Mouse (Mus musculus) stomach, postnatal 0 days (tissue): ENCODE results near the gene Tmem274. TPM values are rescaled to one million over a fixed set of nuclear protein-coding genes. Genes with fewer than 3 reads are reported as not detected.
A peak's percentile ranks its signal among the peaks of the same experiment; 100 is the strongest.

ENCODE experiments used
- ATAC-seq: fragments of 200-750 bp; cut with Nextera tagmentation; 2 replicates; pipeline ENCODE4 v1.8.0; 2017; ENCODE audit not compliant: low FRiP score, low TSS enrichment
- DNase-seq: peaks from one replicate; pipeline ENCODE4 v3.0.0-alpha.2; 2016; ENCODE audit warnings: low spot score
- H3K27ac ChIP-seq: fragments of 300-500 bp; sonication (generic); replicated peaks from 2 replicates; pipeline ENCODE4 v1.5.1; 2014; ENCODE audit warnings: mild to moderate bottlenecking, control low read depth
- H3K27me3 ChIP-seq: fragments of 300-500 bp; sonication (generic); 2 replicates; pipeline ENCODE4 v1.6.1; 2014; ENCODE audit warnings: low read length; ENCODE audit not compliant: control insufficient read depth, insufficient read depth
- H3K36me3 ChIP-seq: fragments of 300-500 bp; sonication (generic); 2 replicates; pipeline ENCODE4 v1.6.1; 2014; ENCODE audit warnings: low read length, mixed read lengths; ENCODE audit not compliant: control insufficient read depth, insufficient read depth
- H3K4me1 ChIP-seq: fragments of 300-500 bp; sonication (generic); replicated peaks from 2 replicates; pipeline ENCODE4 v1.6.1; 2014; ENCODE audit warnings: antibody characterized with exemption; ENCODE audit not compliant: control insufficient read depth, insufficient read depth
- H3K4me2 ChIP-seq: fragments of 300-500 bp; sonication (generic); replicated peaks from 2 replicates; pipeline ENCODE4 v1.6.1; 2014; ENCODE audit warnings: low read depth, mild to moderate bottlenecking, control low read depth, moderate library complexity
- H3K4me3 ChIP-seq: fragments of 300-500 bp; sonication (generic); 2 replicates; pipeline ENCODE4 v1.5.1; 2014; ENCODE audit warnings: low read depth, low read length, control low read depth
- H3K9ac ChIP-seq: fragments of 300-500 bp; sonication (generic); 2 replicates; pipeline ENCODE4 v1.6.1; 2014; ENCODE audit warnings: mild to moderate bottlenecking, low read length, control low read depth, mixed read lengths
- H3K9me3 ChIP-seq: fragments of 300-500 bp; sonication (generic); 2 replicates; pipeline ENCODE4 v1.6.1; 2016; ENCODE audit warnings: low read length; ENCODE audit not compliant: control insufficient read depth
- CTCF ChIP-seq: IDR thresholded peaks from 2 replicates; pipeline ENCODE4 v1.5.1; 2016; ENCODE audit warnings: antibody characterized with exemption, low read depth, mild to moderate bottlenecking, moderate library complexity
- EP300 ChIP-seq: optimal IDR thresholded peaks from 2 replicates; pipeline ENCODE3; 2016; ENCODE audit warnings: antibody characterized with exemption
- WGBS: fragments of 180-500 bp; shearing (Covaris S2); extraction: QIAGEN DNeasy Blood & Tissue Kit; methylation state at CpG from one replicate; pipeline ENCODE4 v1.1.7; 2014; 5-methylcytosine and 5-hydroxymethylcytosine counted together
- polyA plus RNA-seq: library from polyadenylated mRNA; unstranded; fragments of >200 nt; fragmentation: Nextera tagmentation; extraction: Ambion mirVana; gene quantifications from 2 replicates; pipeline ENCODE4 v1.2.1, GENCODE M21; 2015

The Tmem274 gene
- polyA plus RNA-seq, 1 experiment from 2014 or later, result not detected

DNA sequence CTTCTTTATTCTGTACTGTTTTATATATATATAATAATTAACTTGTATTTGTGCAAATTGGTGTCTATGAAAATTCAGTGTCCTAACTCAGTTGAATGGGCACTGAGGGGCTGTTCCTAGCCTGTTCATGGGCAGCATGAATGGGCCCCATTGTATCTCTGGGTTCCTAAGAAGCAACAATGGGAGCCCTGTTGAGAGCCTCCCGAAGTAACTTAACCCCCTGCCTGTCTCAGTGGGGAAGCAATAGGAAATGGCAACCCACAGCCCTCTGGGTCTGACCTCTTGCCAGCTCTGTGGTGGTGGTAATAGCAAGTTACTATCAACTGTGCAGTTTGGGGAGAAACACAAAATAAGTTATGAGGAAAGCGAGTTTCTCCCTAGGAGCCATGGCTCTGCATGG, 19.4 kb downstream of the Tmem274 start:
- 68% methylated on average over 2 of the region's 2 CpGs for WGBS
- Histone ChIP-seq H3K4me3 (no peak overlapping the region), H3K9me3 (no peaks in the 10 kb centered on the region), H3K27ac (no peak overlapping the region), H3K9ac (no peak overlapping the region), H3K36me3 (peaks cover 16% of the 10 kb centered on the region), H3K4me1 (no peaks in the 10 kb centered on the region), H3K27me3 (no peaks in the 10 kb centered on the region), H3K4me2 (no peak overlapping the region)
- no peak for DNase-seq
- TF ChIP-seq CTCF (no peak), EP300 (no peak)
- ATAC-seq, result no peak

DNA sequence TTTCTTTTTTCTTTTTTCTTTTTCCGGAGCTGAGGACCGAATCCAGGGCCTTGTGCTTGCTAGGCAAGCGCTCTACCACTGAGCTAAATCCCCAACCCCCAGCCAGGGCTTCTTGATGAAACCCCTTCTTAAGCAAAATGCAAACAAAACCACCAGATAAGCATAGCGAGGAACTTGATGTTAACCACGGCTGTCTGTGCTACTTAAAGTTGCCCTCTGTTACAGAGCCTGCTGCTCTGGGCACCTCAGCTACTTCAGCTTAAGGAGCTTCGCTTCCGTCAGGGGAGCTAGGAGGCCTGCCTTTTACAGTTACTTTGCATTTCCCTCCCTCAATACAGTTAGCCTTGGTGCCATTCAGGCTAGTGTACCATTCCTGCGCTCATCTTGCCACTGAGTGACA, 21.7 kb downstream of the Tmem274 start:
- Histone ChIP-seq H3K4me1 (no peaks in the 10 kb centered on the region), H3K27ac (no peak overlapping the region), H3K36me3 (peaks cover 13% of the 10 kb centered on the region), H3K4me2 (no peak overlapping the region), H3K9me3 (no peaks in the 10 kb centered on the region), H3K27me3 (no peaks in the 10 kb centered on the region), H3K4me3 (no peak overlapping the region), H3K9ac (no peak overlapping the region)
- DNase-seq, result no peak
- ATAC-seq, result no peak
- 70% methylated on average over 8 of the region's 8 CpGs for WGBS
- TF ChIP-seq EP300 (no peak), CTCF (no peak)

DNA sequence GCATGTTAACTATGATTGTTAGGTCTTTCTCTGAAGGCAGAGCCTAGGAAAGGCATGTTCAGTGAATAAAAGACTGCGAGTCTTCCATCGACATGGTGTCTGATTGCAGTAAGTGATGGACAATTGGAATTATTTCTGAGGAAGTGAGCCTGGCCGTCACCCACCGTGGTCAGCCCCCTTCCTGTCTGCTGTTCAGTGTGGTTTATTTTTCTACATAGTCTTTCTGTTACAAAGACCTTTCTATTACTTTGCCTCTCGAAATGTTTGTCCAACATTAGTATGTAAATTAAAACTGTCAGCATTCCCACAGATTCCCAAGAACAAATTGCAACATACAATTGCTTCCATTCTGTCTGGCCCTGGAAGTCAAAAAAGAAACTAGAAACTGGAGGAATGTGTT, 22.6 kb downstream of the Tmem274 start:
- DNase-seq, result no peak
- 88% methylated on average over 5 of the region's 5 CpGs for WGBS

DNA sequence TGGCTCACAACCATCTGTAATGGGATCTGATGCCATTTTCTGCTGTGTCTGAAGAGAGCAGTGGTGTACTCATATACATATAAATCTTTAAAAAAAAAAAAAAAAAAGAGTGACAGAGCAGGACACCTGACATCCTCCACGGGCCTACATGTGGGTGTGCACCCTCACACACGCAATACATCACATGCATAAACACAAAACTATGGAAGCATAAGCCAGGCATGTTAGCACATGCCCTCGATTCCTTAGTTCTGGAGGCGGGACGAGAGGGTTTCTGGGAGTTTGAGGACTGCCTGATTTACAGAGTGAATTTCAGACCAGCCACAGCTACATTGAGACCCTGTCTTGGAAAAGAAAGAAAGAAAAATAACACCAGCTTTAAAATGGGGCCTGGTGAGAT, 27.2 kb downstream of the Tmem274 start:
- Histone ChIP-seq H3K27ac (peak overlapping the region; percentile 31), H3K36me3 (peaks cover 4% of the 10 kb centered on the region; the same call in 1 of the 2 replicates)
- WGBS, result 70% methylated on average over 5 of the region's 5 CpGs

More for the DNA sequence above, 22.6 kb downstream of the Tmem274 start:
- no peak overlapping the region for H3K27ac ChIP-seq
- H3K27me3 ChIP-seq, result no peaks in the 10 kb centered on the region
- TF ChIP-seq CTCF, result no peak
- TF ChIP-seq EP300, result no peak
- H3K4me1 ChIP-seq, result no peaks in the 10 kb centered on the region
- H3K4me2 ChIP-seq, result no peak overlapping the region
- peaks cover 11% of the 10 kb centered on the region for H3K36me3 ChIP-seq
- H3K9me3 ChIP-seq, result no peaks in the 10 kb centered on the region
- H3K9ac ChIP-seq, result no peak overlapping the region
- ATAC-seq, result no peak
- no peak overlapping the region for H3K4me3 ChIP-seq

DNA sequence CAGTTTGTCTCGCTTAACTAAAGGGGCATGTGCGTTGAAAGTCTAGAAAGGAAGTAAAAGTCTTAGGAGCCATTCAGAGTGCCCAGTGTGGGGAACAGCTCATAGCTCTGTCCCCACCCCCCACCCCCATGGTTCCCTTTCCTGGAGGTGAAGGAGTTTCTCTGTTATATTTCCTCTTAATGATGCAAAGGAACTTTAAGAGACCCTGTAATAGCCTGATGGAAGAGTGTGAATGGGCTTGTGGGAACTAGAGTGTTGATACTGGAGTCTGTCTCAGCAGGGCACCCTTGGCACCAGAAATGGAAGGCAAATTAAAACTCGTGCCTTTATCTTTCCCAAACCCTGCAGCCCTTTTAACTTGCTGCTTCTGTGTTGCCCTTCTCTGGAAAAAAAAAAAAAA, 27.7 kb downstream of the Tmem274 start:
- Histone ChIP-seq H3K9me3 (no peaks in the 10 kb centered on the region), H3K4me3 (no peak overlapping the region), H3K4me2 (no peak overlapping the region), H3K4me1 (no peaks in the 10 kb centered on the region), H3K27me3 (no peaks in the 10 kb centered on the region), H3K9ac (no peak overlapping the region), H3K36me3 (peaks cover 4% of the 10 kb centered on the region; the same call in 1 of the 2 replicates), H3K27ac (peak overlapping the region; percentile 31)
- WGBS, result 38% methylated on average over 3 of the region's 3 CpGs
- ATAC-seq (no peak), DNase-seq (no peak)
- no peak for TF ChIP-seq EP300

More for the DNA sequence above, 27.2 kb downstream of the Tmem274 start:
- Histone ChIP-seq H3K9ac (no peak overlapping the region), H3K27me3 (no peaks in the 10 kb centered on the region), H3K4me2 (no peak overlapping the region), H3K9me3 (no peaks in the 10 kb centered on the region), H3K4me1 (no peaks in the 10 kb centered on the region), H3K4me3 (no peak overlapping the region)
- ATAC-seq, result no peak
- no peak for DNase-seq
- TF ChIP-seq EP300 (no peak), CTCF (no peak)

DNA sequence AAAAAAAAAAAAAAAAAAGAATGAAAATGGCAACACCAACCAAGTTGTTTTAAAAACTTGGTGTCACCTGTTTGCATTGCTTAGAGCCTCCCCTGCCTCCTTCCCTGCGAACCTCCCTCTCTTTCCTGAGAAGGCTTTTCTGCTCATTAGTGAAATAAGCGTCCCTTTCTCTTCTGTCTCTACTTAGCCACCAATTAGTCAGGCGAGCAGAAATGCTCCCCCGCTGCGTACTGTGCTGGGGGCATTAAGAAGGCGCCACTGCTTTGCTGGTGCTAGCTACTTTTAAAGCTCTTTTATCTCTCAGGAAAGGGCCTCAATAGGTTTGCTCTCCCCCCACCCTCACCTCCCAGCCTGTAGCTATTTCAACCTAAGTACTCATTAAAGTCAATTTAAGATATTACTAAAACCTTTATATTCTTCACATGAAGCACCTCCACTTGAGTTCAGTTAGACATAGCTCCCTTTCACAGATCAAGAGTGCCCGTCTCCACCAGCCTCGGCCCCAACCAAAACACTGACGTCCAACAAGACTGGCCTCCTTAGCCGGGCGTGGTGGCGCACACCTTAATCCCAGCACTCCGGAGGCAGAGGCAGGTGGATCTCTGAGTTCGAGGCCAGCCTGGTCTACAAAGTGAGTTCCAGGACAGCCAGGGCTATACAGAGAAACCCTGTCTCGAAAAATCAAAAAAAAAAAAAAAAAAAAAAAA, 28.2 kb downstream of the Tmem274 start:
- ATAC-seq (no peak), DNase-seq (no peak)
- Histone ChIP-seq H3K4me3 (no peak overlapping the region), H3K9ac (no peak overlapping the region), H3K36me3 (0 out of 2 replicates have a peak, but pooled peaks cover under 1% of the 10 kb centered on the region), H3K27ac (no peak overlapping the region), H3K4me1 (no peaks in the 10 kb centered on the region), H3K9me3 (no peaks in the 10 kb centered on the region), H3K27me3 (no peaks in the 10 kb centered on the region), H3K4me2 (no peak overlapping the region)
- TF ChIP-seq EP300, result no peak
- no peak for TF ChIP-seq CTCF
- 75% methylated on average over 14 of the region's 15 CpGs for WGBS
